Mouse (Mus musculus): ENCODE measurements around the gene C2cd4d.

DNA sequence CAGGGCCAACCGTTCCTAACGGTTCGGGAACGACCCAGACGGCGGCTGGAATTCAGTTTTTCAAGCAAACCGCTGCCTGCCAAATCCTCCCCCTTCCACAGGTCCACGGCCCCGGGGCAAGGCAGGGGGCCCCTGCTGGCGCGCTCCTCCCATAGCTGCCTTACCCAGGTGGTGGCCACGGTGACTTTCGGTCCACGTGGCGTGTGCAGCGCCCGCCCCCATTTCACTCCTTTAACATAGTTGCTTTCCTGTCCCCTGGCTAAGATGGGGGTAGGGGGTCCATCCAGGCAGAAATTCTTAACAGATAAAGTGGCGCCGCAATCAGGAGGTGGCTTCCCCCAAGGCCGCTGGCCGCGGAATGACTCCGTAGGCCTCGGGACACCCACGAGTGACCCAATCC, 50.3 kb downstream of the C2cd4d start:
- TF ChIP-seq CTCF (IDR thresholded peaks at IDR 0.05; ENCODE audit: low read depth, low read length) = no peak
- TF ChIP-seq POLR2A (IDR thresholded peaks at IDR 0.05; ENCODE audit: extremely low read depth, insufficient read depth, low read length) = no peak

Measured in liver, adult 2 months (tissue).